ENCODE assay signal across 8 mouse cellular contexts in genomic region chr13:39823346-39823954, GRCm38 (mm10).
DNase-seq lines count a peak whose midpoint lies in the region; ATAC-seq lines count a peak whose summit lies in the region.

No protein-coding gene starts in this region.

- H3K4me3 ChIP-seq in forebrain, embryonic 11.5 days (ENCODE audit: low read depth, low read length) = peak overlapping the region; percentile 26; the same call in 1 of the 2 replicates
- peak overlapping the region; percentile 46 for H3K4me3 ChIP-seq in midbrain, embryonic 10.5 days

- WGBS in forebrain, embryonic 11.5 days = 20% methylated on average over 15 of the region's 15 CpGs
- 29% methylated on average over 15 of the region's 15 CpGs for WGBS in midbrain, embryonic 10.5 days

- no peaks in the 10 kb centered on the region; the same call in 1 of the 2 replicates for H3K27me3 ChIP-seq in forebrain, embryonic 11.5 days (ENCODE audit: control insufficient read depth, insufficient read depth, low read length)
- peaks cover 39% of the 10 kb centered on the region for H3K27me3 ChIP-seq in midbrain, embryonic 10.5 days (ENCODE audit: low read depth, poor library complexity, severe bottlenecking)

- 0 out of 2 replicates have a peak overlapping the region, but pooled peaks have one; percentile 37 for H3K27ac ChIP-seq in forebrain, embryonic 11.5 days (ENCODE audit: low read depth, low read length)
- no peak overlapping the region for H3K27ac ChIP-seq in midbrain, embryonic 10.5 days (replicated peaks)

- no peaks in the 10 kb centered on the region for H3K9me3 ChIP-seq in forebrain, embryonic 11.5 days (ENCODE audit: control insufficient read depth, low read length)
- no peaks in the 10 kb centered on the region for H3K9me3 ChIP-seq in midbrain, embryonic 10.5 days (replicated peaks)

- no peak overlapping the region for H3K9ac ChIP-seq in forebrain, embryonic 11.5 days (ENCODE audit: low read length)

- peak; percentile 26 to 33 for DNase-seq in layer of hippocampus, postnatal 10 days (ENCODE audit: low spot score in 2 of 2)
- no peak for DNase-seq in layer of hippocampus, adult 11-12 months (ENCODE audit: low spot score)
- DNase-seq in brain, embryonic 18.5 days (ENCODE audit: low read depth, low spot score) = peak; percentile 34
- peak; percentile 51 for DNase-seq in forebrain, embryonic 11.5 days (ENCODE audit: low spot score)
- peak; percentile 13 for DNase-seq in midbrain, embryonic 10.5 days (ENCODE audit: low spot score)
- DNase-seq in gastrocnemius, adult 18-20 months (ENCODE audit: low spot score) = no peak
- DNase-seq in frontal cortex, postnatal 25 days (ENCODE audit: low spot score in 2 of 2) = no peak
- no peak for DNase-seq in layer of hippocampus, adult 9-11 months

- no peaks in the 10 kb centered on the region for H3K36me3 ChIP-seq in forebrain, embryonic 11.5 days (ENCODE audit: control insufficient read depth, insufficient read depth, low read length)
- H3K36me3 ChIP-seq in midbrain, embryonic 10.5 days = no peaks in the 10 kb centered on the region

- peak; percentile 78 for ATAC-seq in forebrain, embryonic 11.5 days (replicated peaks; ENCODE audit: low FRiP score)

- peak overlapping the region; percentile 47; the same call in 1 of the 2 replicates for H3K4me2 ChIP-seq in forebrain, embryonic 11.5 days (ENCODE audit: low read depth, low read length, severe bottlenecking)

- peaks cover 5% of the 10 kb centered on the region; the same call in 1 of the 2 replicates for H3K4me1 ChIP-seq in forebrain, embryonic 11.5 days (replicated peaks; ENCODE audit: control insufficient read depth, insufficient read depth, low read length)
- H3K4me1 ChIP-seq in midbrain, embryonic 10.5 days = peaks cover 13% of the 10 kb centered on the region

Comparison
In these comparisons a context has a peak if more than half of its experiments do, and no peak if none do; other contexts are left out.
1. DNase-seq: peak in layer of hippocampus, postnatal 10 days (2 of 2), brain, embryonic 18.5 days (single experiment), forebrain, embryonic 11.5 days (single experiment) and midbrain, embryonic 10.5 days (single experiment); none in layer of hippocampus, adult 11-12 months (single experiment), gastrocnemius, adult 18-20 months (single experiment), frontal cortex, postnatal 25 days (0 of 2) and layer of hippocampus, adult 9-11 months (single experiment).